Mouse (Mus musculus) megakaryocyte progenitor cell, adult 5-6 weeks (primary cell): ENCODE results near the gene Adgrf1. TPM values are rescaled to one million over a fixed set of nuclear protein-coding genes. Genes with fewer than 3 reads are reported as not detected.
A peak's percentile ranks its signal among the peaks of the same experiment; 100 is the strongest.

Experiments
- ATAC-seq: replicated peaks from 2 replicates; pipeline ENCODE4 v1.8.0; 2016; ENCODE audit warnings: mild to moderate bottlenecking, moderate TSS enrichment, inconsistent platforms; ENCODE audit not compliant: poor library complexity
- total RNA-seq, 2 experiments: library from RNA; stranded (forward) in 1 of 2; stranded (reverse) in 1 of 2; fragments of 157-497, 149-512 nt in 1 of 2; fragments of 200-1000 nt in 1 of 2; gene quantifications; 2 replicates each; pipeline versions ENCODE4 v1.2.3 to v1.2.4; 2015 to 2017

Gene Adgrf1
- 0.15 TPM in 1 of 2 replicates, not detected in the other for total RNA-seq (2015)
- 0.17 TPM in 1 of 2 replicates, not detected in the other for total RNA-seq (2017)

DNA sequence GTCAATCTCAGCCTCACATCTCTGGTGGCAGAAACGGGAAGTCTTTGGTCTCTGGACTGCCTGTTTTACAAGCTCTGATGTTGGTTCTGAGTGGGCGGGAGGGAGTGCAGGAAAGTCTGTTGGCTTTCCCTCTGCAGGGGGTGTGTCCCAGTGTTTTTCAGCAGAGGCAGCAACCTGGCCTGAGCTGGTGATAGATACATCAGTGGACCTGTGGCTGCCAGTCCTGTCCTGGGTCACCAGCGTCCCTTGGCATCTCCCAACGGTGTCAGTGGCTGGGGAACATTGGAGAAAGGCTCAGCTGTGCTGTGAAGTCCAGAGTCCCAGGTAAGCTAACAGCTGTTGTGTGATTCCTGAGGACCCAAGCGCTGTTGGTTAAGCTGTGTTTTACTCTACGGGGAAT, at the start of gene Adgrf1:
TSS of gene Adgrf1 (plus strand) at position 169 of the 400 bp plus-strand sequence.
- ATAC-seq: peak; percentile 53

DNA sequence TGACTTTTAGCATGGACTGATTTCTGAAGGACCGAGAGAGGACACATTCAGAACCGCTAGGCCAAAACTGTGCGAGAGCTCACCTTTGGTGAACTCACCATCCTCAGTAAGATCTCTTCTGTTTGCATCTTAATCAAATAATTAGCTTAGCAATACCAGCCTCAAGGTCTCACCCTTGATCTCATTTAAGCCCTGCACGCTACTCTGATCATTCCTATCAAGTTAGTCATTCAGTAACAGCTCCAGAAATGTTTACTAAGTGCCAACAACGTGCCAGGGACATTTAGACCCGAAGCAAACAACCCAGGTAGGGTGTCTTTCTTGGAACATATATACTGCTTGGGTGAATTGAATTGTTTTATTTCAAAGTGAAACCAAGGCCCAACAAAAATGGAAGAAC, 44.0 kb upstream of the Adgrf1 start:
- no peak for ATAC-seq

DNA sequence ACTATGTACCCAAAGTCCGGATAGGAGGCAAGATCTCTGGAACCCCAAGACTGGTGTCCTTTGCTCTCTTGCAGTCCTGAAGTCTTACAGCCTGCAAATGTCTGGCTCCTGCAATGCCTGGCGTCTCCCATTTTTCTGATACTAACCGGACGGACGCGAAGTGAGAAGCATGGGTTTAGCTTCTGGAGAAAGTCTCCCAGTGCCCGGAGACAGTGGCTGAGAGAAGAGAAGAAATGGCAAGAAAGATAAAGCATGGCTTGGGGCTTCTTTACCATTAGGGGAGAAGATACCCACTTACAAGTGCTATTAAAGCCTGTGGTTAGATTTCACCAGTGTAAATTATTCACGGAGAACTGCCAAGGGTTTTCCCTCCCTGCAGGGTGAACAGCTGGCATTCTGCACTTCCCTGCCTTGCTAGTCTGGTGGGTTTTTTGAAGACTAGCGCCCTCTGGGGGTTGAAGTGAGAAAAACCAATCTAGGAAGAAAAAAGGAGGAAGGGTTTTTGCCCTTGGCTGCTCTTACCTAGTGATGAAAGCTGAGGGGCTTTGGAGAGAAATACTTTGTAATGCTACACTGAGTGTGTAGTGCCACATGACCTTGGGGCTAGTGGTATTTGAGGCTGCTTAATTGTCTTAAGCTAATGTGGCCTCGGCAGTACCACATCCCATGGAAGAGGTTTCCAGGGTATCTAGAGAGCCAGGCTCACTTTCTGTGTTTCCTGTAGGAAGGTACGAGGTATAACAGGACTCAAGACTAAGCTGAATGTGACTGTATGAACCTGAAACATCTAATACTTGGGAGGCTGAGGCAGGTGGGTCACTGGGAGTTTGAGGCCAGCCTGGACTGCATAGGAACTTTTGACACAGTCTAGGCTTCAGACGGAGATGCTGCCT, 40.3 kb upstream of the Adgrf1 start:
- ATAC-seq: peak; percentile 85

DNA sequence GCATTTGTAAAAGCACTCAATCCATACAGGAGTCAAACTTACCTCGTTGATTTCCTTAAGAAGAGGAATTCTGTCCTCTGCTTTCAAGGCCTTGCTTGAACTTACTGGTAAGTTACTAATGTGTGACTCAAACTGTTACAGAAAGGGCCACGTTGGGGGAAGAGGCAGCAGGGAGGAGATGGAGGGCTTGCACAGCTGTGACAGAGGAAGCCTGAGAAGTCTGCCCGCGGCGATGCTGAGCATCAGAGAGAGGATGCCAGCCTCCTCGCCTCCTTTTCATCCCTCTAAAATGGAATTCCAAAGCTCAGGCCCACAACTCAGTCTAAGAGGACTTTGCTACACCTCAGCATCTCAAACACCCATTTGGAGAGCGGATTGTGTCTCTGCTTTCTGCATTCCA, 39.3 kb upstream of the Adgrf1 start:
- no peak for ATAC-seq

DNA sequence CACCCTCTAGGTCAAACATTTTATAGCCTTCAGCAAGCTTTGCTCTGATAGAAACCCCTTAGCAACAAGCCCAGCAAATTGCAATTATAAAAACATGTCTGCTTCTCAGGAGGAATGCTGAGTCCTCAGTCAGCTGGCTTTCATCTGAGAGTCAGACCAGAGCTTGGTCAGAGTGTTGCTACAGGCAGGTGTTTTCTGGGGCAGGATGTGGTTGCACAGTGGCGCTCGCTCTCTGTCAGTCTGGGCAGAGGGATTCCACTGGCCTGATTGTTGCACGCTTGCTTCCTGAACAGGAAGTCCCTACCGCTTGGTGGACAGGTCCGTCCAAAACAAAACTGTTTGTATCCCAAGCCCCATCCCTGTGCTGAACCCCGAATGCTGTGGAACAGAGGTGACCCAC, 37.4 kb upstream of the Adgrf1 start:
- ATAC-seq: peak; percentile 86

DNA sequence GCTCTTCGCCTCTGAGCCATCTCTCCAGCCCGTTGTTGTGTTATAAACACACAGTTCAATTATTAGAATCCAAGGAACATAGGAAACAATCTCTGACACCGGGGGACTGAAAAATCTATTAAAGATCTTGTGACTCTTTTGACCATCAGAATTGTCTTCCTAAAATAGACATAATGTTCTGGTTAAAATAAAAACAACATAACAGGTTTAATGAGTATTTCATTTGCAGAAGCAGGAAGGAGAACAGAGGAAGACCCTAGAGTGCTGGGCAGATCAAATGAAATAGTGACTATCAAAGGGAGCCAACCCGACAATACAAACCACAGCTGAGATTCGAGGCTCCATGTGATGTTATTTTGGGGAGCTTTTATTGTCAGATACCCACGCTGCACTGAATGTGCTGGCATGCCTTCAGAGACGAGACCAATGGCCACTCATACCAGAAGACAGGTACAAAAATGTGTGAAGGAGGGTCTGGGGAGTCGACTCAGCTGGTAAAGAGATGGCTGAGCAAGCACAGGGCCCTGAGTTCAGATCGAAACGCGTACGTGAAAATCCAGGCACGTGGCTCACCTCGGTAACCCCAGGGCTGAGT, 33.4 kb upstream of the Adgrf1 start:
- ATAC-seq: no peak

DNA sequence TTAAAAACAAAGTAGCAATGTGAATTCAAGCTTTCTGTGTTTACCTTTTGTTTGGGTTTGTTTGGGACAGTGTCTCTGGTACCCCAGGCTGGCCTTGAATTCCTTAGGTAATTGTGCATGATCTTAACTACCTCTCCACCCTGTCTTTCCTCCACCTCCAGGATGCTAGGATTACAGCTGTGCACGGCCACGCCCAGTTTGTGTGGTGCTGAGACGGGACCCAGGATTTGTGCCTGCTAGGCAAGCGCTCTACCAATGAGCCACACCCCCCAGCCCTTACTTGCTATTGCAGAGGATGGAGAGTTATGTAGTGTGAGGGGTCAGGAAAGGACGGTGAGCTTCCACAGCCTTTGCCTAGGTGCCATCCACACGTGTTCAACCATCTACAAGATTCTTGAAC, 31.1 kb upstream of the Adgrf1 start:
- ATAC-seq: no peak

DNA sequence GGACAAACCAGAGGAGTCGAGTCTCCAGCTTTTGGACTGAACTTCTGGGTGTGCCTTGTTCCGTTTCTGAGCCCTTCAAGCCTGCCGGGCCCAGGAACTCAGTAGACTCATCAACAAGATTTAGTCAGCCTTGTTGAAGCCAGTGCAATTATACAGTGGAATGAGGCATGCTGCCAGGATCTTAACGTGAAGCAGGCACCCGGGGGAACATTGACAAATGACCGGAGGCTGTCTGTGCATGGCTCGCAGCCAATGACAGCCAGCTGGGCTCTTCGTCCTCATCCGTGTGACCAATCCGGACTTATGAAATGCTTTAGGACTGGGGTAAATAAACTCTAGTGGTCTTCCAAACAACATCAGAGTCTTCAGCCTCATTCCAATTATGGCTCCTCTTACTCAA, 29.0 kb upstream of the Adgrf1 start:
- no peak for ATAC-seq

DNA sequence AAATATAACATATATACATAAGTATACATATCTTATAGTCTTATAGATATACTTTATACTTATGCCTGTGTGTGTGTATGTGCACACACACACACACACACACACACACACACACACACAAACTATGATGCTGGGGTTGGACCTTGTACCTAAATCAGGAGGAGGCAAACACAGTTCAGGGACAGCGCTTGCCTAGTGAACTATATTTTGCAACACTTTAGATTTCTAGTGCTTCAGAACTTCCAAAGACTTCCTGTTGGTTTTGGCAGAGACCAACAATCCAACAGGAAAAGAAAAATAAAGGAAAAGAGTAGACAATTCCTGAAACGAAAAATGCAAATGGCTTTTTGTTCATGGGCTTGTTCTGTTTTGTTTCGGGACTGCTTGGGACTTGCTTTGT, 27.5 kb upstream of the Adgrf1 start:
- ATAC-seq: no peak

DNA sequence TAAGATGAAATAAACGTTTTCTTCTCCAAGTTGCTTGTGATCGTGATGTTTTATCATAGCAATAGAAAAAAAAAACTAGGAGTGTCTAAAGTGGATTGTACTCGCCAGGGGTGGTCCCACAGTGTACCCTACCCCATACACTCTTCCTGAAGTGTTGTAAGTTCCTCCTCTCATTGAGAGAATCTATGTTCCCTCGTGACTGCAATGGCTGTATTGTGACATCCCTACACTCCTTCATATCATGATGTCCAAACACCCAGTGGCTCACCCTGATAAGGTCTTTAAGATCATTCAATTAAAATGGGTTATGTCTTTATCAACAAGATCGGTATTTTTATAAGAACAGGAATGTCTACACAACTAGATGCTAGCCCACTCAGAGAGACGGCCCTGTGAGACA, 24.8 kb upstream of the Adgrf1 start:
- ATAC-seq: peak; percentile 74

DNA sequence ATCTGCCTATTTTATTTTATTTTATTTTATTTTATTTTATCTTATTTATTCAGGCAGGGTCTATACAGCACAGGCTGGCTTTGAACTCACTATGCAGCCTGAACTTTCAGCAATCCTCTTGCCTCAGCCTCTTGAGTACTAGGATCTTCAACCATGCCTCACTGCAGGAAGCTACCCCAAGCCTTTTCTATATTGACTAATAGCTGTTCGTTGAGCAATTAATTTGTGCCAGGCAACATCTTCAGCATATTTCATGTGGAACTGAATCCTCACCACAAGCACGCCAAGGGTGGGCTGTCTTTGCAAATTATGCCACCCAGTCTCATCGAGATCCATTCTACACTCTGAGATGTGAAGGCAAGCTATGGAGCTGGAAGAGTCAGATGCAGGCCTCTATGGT, 22.9 kb upstream of the Adgrf1 start:
- peak; percentile 82 for ATAC-seq

DNA sequence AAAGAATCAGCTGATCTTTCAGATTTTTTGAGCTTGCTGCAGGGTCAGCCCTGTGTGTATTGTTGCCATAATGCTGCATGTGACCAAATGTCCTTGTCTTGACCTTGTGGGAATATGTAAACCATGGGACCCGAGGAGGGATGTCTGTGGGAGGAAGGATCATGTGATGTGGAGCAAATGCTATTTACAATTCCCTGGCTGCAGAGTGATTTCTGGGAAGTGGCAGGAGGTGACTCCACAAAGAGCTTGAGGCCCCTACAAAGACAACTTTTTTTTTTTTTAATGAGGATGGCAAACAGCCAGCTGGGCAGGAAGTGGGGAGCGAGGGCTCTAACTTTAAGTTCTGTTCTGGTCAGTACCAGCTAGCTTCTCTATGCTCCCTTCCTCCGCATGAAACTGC, 20.5 kb upstream of the Adgrf1 start:
- ATAC-seq: no peak

DNA sequence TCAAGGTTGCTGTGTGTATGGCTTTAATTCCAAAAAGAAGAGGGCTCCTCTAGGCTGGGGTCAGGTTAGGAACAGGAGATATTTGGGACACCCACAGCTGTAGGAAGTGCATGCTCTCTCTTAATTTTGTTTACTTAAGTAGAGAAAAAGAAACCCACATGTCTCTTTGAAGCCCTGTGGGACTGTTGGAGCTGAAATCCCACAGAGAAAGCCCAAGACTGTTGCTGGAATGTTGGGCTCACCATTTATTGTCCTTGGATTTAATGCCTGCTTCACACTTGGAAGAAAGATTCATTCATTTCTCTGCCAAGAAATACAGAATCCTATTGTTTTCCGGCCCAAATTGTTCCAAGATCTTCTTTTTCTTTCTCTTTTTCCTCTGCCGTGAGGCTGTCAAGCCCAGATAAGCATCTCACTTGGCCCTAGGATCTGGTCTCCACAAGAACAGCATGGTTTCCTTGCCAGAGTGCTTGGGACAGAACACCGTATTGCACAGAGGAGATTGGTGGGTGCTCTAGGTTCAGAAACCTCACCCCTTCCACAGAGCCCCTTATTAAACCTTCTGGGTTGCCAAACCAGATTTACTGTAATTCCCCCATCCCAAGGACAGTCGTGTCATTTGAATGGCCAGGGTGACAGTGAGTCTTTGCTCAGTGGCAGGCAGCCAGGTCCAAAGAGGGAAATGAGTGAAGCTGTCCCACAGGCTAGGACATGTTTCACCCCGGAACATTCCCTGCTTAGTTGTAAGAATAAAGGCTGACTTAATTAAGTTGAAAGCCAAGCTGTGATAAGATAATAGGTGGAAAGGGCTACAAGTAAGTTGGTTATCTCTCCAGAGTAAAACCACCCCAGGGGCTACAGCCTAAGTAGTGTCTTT, 18.6 kb upstream of the Adgrf1 start:
- no peak for ATAC-seq

DNA sequence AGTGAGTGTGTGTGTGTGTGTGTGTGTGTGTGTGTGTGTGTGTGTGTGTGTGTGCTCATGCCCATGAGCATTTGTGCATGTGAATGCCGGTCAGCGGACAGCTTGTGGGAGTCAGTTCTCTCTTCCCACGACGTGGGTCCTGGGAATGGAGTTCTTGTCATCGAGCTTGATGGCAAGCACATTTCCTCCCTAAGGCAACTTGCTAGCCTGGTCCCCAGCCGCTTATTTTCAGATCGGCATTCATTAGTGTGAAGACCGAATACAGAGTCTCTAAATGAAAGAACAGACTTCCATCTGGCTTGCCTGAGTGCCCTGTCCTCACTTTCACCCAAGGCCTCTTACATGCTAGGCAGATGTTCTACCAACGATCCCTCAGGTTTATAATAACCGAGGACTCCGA, 17.3 kb upstream of the Adgrf1 start:
- ATAC-seq: no peak

DNA sequence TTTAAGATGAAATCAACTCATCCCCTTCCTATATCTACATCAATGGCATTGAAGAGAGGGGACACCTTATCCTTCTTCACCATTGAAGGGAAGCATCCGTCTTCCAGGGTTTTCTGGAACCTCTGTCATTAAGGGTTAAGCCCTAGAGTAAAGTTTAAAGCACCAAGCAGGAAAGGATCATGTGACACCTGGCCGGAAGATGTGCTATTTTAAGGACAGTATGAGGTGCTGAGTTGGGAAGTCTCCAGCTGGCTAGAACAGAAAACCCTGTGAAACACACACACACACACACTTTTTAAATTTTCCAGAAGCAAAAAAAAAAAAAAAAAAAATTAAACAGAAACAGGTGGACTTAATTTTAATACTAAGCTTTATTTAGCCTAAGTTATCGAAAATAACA, 15.9 kb upstream of the Adgrf1 start:
- ATAC-seq: no peak

DNA sequence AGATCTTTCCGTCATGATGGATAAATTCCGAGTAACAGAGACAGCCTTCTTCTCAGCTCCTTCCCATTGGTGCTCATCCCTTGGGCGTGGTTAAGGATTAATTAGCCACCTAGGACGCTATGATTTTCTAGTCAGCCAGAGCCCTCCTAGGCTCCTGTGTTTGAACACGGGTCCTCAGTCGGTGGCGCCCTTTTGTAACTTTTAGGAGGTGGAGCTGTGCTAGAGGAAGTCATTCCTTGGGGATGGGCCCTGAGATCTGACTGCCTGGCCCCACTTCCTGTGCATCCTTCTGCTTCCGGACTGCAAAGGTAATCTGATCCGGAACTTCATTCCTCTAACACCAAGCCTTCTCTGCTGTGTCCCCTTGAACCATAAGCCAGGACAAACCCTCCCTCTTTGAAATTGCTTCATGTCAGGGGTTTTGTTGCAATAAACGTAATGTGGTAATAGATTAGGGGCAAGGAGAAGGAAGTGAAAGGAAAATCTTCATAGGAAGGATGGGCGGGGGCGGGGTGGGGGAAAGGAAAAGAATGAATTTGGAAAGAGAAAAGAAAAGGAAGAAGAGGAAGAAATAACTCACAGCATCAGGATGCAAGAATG, 13.5 kb upstream of the Adgrf1 start:
- peak; percentile 69 for ATAC-seq

DNA sequence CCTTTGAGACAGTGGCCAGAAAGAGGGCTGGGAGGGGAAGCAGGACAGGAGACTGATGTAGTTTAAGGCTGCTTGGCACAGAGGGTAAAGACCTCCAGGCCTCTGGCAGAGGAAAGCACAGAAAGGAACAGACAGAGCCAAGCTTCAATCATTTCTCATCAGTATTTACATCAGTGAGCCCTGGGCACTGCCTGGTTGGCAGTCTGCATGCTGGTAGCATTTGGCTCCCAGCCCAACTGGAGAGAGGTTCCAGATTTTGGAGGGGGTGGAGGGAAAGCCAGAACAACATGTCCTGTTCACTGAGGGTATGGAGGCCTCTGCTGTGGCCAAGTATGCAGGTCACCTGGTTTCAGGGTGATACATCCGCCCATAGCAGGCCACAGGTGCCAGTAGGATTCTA, 12.4 kb upstream of the Adgrf1 start:
- no peak for ATAC-seq

DNA sequence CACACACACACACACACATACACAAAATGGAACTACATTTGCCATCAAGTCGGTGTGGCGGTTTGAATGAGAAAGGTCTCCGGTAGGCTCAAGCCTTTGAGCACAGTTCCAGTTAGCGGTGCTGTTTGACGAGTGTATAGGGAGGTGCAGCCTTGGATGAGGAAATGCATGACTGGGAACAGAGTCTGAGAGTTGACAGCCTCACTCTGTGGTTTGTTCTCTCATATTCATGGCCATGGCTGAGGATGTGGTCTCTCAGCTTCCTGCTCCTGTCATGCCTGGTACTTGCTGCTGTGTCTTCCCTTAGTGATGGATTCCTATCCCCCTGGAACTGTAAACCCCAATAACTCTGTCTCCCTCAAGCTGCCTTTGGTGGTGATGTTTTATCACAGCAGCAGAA, 8.2 kb upstream of the Adgrf1 start:
- ATAC-seq: peak; percentile 71

DNA sequence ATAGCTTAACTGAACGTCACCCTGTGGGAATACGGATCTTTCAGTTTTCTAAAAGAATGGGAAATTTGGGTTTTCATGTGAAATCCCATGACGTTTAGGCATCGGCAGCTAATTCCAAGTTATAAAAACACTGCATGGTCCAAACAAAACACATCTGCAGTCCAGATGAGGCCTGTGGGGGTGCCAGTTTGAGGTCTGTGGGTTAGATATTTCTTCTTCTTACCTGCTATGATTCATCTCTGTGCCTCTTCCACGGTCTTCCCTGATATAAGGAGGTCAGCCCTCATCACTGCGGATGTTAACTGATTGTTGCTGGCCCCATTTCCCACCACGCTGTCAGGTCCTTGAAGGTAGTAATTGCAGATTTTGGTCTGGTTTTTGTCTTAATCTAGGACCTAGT, 5.4 kb upstream of the Adgrf1 start:
- no peak for ATAC-seq

DNA sequence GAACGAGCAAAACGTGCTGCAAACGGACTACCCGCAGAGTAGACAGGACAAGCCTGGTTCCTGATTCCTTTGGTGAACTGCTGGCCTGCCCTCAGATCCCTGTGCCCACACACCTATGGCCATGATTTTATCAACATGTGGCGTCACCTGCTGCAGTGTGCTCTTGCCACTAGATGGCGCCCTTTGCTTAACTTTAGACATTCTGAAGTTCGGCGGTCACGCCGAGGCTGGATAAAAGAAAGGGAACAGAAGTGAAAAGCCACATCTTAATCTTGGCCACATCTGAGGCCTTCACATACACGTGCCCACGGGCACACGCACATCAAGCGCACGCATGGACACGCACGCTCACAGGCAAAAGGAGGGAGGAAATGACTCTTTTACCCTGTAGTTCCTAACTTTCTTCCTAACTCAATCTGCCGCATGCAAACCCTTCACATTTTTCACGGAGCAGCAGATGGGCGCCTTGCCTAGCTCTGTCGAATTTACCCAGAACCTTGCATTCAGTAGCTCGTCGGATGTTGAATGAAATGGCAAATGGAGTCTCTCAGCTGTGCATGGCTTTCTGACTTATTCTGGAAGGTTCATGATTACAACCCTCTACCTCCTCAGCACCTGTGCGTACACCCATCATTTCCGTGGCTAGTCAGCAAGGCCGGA, 4.8 kb upstream of the Adgrf1 start:
- peak; percentile 81 for ATAC-seq

DNA sequence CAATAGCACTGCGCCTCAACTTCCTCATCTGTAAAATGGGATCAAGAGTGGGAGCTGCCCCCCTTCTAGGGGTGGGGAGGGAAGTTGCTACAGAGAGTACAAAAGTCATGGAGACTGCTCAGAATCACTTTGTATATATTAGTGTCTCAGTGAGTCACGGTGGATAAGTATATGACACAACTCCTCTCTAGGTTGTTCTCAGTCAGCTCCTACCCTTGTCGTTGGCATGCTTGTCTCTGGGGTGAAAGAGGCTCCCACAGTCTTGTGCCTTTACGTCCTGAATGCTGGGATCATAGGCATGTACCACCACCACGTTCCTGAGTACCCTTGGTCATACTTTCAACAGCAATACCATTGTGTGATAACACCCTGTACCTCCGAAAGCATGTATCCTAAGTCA, 4.2 kb upstream of the Adgrf1 start:
- no peak for ATAC-seq
